Comparison of ENCODE assay signal across 8 mouse cellular contexts in genomic region chr9:124424292-124424541, GRCm38 (mm10). TPM values are rescaled to one million over a fixed set of nuclear protein-coding genes. Genes with fewer than 3 reads are reported as not detected.
DNase-seq lines count a peak whose midpoint lies in the region; ATAC-seq and TF ChIP-seq lines count a peak whose summit lies in the region.

No protein-coding gene starts in this region.

- no peak; the same call in 1 of the 2 replicates for ATAC-seq in lung, embryonic 14.5 days (ENCODE audit: insufficient read depth)
- ATAC-seq in erythroid progenitor cell, adult 5-6 weeks (replicated peaks; ENCODE audit: low FRiP score, poor library complexity, severe bottlenecking): peak; percentile 47
- ATAC-seq in limb, embryonic 11.5 days (ENCODE audit: insufficient number of reproducible peaks, low FRiP score, low TSS enrichment, low read depth): no peak
- ATAC-seq in neural tube, embryonic 14.5 days (ENCODE audit: low read depth): peak; percentile 29

- peak overlapping the region; percentile 98 for H3K27ac ChIP-seq in lung, embryonic 14.5 days (ENCODE audit: low read depth)
- peak overlapping the region; percentile 92 for H3K27ac ChIP-seq in limb, embryonic 11.5 days (replicated peaks; ENCODE audit: low read depth, low read length)
- peak overlapping the region; percentile 98 for H3K27ac ChIP-seq in neural tube, embryonic 14.5 days (ENCODE audit: low read depth, low read length)

- under 1% methylated on average over 27 of the region's 27 CpGs for WGBS in lung, embryonic 14.5 days
- under 1% methylated on average over 27 of the region's 27 CpGs for WGBS in limb, embryonic 11.5 days
- 0% methylated on average over 27 of the region's 27 CpGs for WGBS in neural tube, embryonic 14.5 days

- H3K9me3 ChIP-seq in lung, embryonic 14.5 days (ENCODE audit: low read depth, low read length): no peaks in the 10 kb centered on the region
- no peaks in the 10 kb centered on the region for H3K9me3 ChIP-seq in limb, embryonic 11.5 days (ENCODE audit: control insufficient read depth, low read length)
- H3K9me3 ChIP-seq in neural tube, embryonic 14.5 days (ENCODE audit: control insufficient read depth, low read length): no peaks in the 10 kb centered on the region

- H3K27me3 ChIP-seq in lung, embryonic 14.5 days (ENCODE audit: insufficient read depth, low read length): no peaks in the 10 kb centered on the region
- no peaks in the 10 kb centered on the region for H3K27me3 ChIP-seq in limb, embryonic 11.5 days (ENCODE audit: control insufficient read depth, insufficient read depth, low read length)
- H3K27me3 ChIP-seq in neural tube, embryonic 14.5 days (ENCODE audit: control insufficient read depth, insufficient read depth, low read length): no peaks in the 10 kb centered on the region

- peak overlapping the region; percentile 66 for H3K4me3 ChIP-seq in lung, embryonic 14.5 days (ENCODE audit: low read depth, low read length)
- peak overlapping the region; percentile 61 for H3K4me3 ChIP-seq in limb, embryonic 11.5 days (ENCODE audit: low read depth, low read length)
- peak overlapping the region; percentile 77 for H3K4me3 ChIP-seq in neural tube, embryonic 14.5 days (ENCODE audit: low read depth, low read length)

- peak overlapping the region; percentile 69 for H3K4me2 ChIP-seq in lung, embryonic 14.5 days
- H3K4me2 ChIP-seq in limb, embryonic 11.5 days (ENCODE audit: low read depth, severe bottlenecking): peak overlapping the region; percentile 39
- H3K4me2 ChIP-seq in neural tube, embryonic 14.5 days (ENCODE audit: low read depth, low read length): peak overlapping the region; percentile 53; the same call in 1 of the 2 replicates

- DNase-seq in lung, embryonic 14.5 days: no peak
- DNase-seq in lung, postnatal 4 days: no peak
- DNase-seq in limb, embryonic 11.5 days (ENCODE audit: low spot score): no peak
- no peak for DNase-seq in adipocyte (ENCODE audit: low spot score)
- DNase-seq in Muller cell, postnatal 12 days (ENCODE audit: inconsistent ontology term): no peak
- no peak for DNase-seq in urinary bladder, adult 2 months (ENCODE audit: low spot score)

- H3K36me3 ChIP-seq in lung, embryonic 14.5 days (ENCODE audit: insufficient read depth): no peaks in the 10 kb centered on the region
- no peaks in the 10 kb centered on the region for H3K36me3 ChIP-seq in limb, embryonic 11.5 days (ENCODE audit: control insufficient read depth, insufficient read depth, low read length)
- no peaks in the 10 kb centered on the region for H3K36me3 ChIP-seq in neural tube, embryonic 14.5 days (ENCODE audit: control insufficient read depth, insufficient read depth, low read length)

- peak overlapping the region; percentile 66 for H3K9ac ChIP-seq in lung, embryonic 14.5 days
- H3K9ac ChIP-seq in limb, embryonic 11.5 days (ENCODE audit: low read length): peak overlapping the region; percentile 63
- H3K9ac ChIP-seq in neural tube, embryonic 14.5 days (replicated peaks; ENCODE audit: low read depth, low read length): peak overlapping the region; percentile 87

- TF ChIP-seq CTCF in lung, embryonic 14.5 days (IDR thresholded peaks at IDR 0.05; ENCODE audit: low read depth): no peak

- H3K4me1 ChIP-seq in lung, embryonic 14.5 days (ENCODE audit: insufficient read depth): no peaks in the 10 kb centered on the region
- no peaks in the 10 kb centered on the region for H3K4me1 ChIP-seq in limb, embryonic 11.5 days (ENCODE audit: control insufficient read depth, insufficient read depth, low read length)
- H3K4me1 ChIP-seq in neural tube, embryonic 14.5 days (ENCODE audit: control insufficient read depth, insufficient read depth, low read length): no peaks in the 10 kb centered on the region

RNA-seq across cellular contexts. Expression of gene Ppp2r3d, which starts 52.5 kb away (rescaled TPM):
- 123 and 139 TPM in 2 replicates for polyA plus RNA-seq in lung, embryonic 14.5 days (2014; fragmentation: Nextera tagmentation; extraction: Ambion mirVana)
- total RNA-seq in erythroid progenitor cell, adult 5-6 weeks (2015; ENCODE audit: low replicate concordance): 5.4 and 5.9 TPM in 2 replicates
- 9.6 TPM in 1 of 2 replicates, not detected in the other for total RNA-seq in erythroid progenitor cell, adult 5-6 weeks (2017; ENCODE audit: low replicate concordance)
- polyA plus RNA-seq in limb, embryonic 11.5 days (2014; fragmentation: Nextera tagmentation; extraction: Ambion mirVana): 97.9 and 99.4 TPM in 2 replicates
- 137 and 148 TPM in 2 replicates for polyA plus RNA-seq in neural tube, embryonic 14.5 days (2014; fragmentation: Nextera tagmentation; extraction: Ambion mirVana)
- polyA plus RNA-seq in urinary bladder, adult 2 months (2012; rRNA removed): 137 and 145 TPM in 2 replicates

Comparison
In these comparisons a context has a peak if more than half of its experiments do, and no peak if none do; other contexts are left out.
1. ATAC-seq: peak in erythroid progenitor cell, adult 5-6 weeks (single experiment) and neural tube, embryonic 14.5 days (single experiment); none in lung, embryonic 14.5 days (single experiment) and limb, embryonic 11.5 days (single experiment).
2. Peak in every context shown above with its lines, with median percentiles within 50 percentile points of each other: H3K27ac ChIP-seq, H3K4me2 ChIP-seq, H3K4me3 ChIP-seq and H3K9ac ChIP-seq.